Mouse (Mus musculus): ENCODE results near the gene Fancc.

The Fancc gene

DNA sequence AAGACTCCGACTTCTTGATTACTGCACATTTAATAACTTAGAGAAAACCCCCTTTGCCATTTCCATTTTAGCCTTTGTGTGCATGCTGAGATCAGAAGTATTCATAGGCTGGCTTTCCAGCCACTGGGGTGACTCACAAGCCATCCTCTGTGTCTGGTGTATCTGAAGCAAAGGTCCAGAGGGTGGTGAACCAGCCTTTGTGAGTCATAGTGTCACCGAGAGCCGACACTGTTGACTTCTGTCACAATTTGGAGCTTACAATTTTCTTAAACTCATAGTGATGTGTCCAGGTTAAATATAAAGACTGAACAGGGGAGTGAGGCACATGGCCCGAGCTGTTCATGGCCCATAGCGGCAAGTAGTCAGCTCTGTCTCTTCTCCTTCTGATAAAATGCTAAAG lies 253.5 kb downstream of the Fancc start:
- DNase-seq (ENCODE audit: low spot score): peak; percentile 62

DNA sequence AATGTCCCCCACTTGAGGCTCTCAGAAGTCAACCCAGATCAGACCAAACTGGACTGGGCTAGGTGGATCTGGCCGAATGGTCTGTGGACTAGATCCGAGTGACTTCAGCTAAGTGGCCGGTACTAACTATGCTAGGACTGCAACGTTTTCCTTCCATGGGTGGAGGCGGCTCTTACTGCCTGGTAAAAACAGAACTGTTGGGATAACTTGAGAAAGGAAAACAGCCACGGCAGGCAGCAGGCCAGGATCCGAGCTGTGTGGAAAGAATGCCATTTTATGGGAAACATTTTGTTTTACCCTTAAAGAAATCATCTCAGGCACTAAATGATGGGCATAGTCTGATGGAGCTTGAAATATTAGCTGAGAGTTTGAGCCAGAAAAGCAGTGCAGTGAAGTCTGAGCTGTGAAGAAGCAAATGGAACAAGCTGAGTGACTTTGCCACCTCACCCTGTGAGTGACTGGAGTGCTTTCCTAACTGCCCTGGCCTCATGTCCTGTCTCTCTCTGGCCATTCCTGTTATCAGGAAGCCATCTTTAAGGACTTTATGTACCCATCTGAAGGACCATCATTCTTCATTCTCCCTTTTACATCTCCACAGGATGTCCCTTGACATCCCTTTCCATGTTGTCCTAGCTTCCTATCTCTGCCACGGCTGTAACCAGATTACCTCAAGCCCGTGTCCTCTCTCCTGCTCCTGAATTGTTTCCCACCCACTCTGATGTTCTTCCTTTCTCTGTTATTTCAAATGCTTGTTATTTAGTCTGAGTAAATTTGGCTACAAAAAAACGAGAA lies 254.5 kb downstream of the Fancc start:
- DNase-seq (ENCODE audit: low spot score): no peak

- DNase-seq (ENCODE audit: low spot score): no peak
These were observed 255.4 kb downstream of the Fancc start for GRCm38 (mm10) chr13:63241665-63242064.

GRCm38 (mm10) chr13:63240835-63241234 lies 256.2 kb downstream of the Fancc start:
- no peak for DNase-seq (ENCODE audit: low spot score)

GRCm38 (mm10) chr13:63239877-63240671 lies 257.0 kb downstream of the Fancc start:
- peak; percentile 91 for DNase-seq (ENCODE audit: low spot score)

- no peak for DNase-seq (ENCODE audit: low spot score)
These were observed 257.7 kb downstream of the Fancc start for GRCm38 (mm10) chr13:63239301-63239804.

GRCm38 (mm10) chr13:63238045-63238444 lies 259.0 kb downstream of the Fancc start:
- DNase-seq (ENCODE audit: low spot score): no peak

DNA sequence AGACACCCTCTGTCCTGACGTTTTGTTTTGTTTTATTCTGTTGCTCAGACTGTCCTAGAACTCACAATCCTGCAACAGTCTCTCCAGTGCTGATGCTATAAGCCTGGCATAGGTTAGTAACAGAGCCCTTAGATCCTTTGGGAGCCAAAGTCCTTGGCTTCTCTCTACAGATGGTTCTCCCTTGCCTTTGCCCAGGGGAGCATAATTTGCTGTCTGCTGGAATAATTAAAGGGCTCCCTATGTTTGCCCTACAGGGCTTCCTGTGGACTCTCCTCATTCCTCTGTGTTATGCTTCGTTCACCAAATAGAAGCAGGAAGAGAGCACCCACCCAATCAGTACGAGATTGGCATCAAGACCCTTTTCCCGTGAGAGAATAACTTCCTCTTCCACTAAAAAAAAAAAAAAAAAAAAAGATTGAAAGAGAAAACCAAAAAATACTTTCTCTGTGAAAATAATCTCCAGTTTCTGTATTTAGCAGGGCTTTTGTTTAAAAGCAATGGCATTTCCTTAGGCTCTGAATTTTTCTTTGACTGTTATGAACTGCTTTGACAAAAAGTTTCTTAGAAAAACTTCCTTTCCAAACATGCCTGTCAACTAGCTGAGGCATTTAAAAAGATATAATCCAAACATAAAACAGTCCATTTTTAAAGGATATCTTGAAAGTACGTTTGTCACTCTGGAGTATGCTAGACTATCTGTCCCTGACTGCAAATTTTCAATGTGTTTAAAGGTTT lies 260.8 kb downstream of the Fancc start:
- no peak for DNase-seq (ENCODE audit: low spot score)

DNA sequence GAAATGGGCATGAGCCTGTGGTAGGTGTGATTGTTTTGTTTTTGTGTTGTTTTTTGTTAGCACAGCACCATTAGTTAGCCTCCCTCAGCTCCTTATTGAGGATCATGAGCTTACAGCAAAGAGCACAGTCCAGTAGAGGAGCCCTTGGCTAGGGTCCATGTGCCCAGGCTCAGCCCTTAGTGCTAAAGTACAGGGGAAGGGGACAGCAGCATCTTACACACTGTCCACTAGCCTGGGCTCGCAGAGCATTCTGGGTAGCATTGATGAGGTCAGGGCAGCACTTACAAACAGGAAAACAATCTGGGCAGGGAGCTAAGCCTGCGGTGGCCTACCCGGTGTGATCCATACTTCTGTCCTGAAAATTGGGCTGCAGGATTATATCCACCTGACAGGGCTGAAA lies 261.5 kb downstream of the Fancc start:
- DNase-seq (ENCODE audit: low spot score): no peak

Measured in urinary bladder, postnatal 14 days (tissue).